Mouse (Mus musculus) brain, embryonic 14.5 days (tissue): ENCODE measurements around the gene Gucd1. TPM values are rescaled to one million over a fixed set of nuclear protein-coding genes. Genes with fewer than 3 reads are reported as not detected.

Experiments used
- DNase-seq: peaks from one replicate; pipeline ENCODE4 v3.0.0-alpha.2; 2011; ENCODE audit warnings: low read depth
- CTCF ChIP-seq: fragments of 200-500 bp; IDR thresholded peaks from 2 replicates; pipeline ENCODE4 v1.5.1; 2012; ENCODE audit warnings: inconsistent platforms, mild to moderate bottlenecking, moderate library complexity, borderline replicate concordance; ENCODE audit not compliant: insufficient read depth, insufficient read length; ENCODE audit errors: extremely low read depth
- POLR2A ChIP-seq: fragments of 200-500 bp; IDR thresholded peaks from 2 replicates; pipeline ENCODE4 v1.6.1; 2012; ENCODE audit warnings: mild to moderate bottlenecking, inconsistent platforms, borderline replicate concordance; ENCODE audit not compliant: poor library complexity, insufficient read depth, insufficient read length, severe bottlenecking; ENCODE audit errors: extremely low read depth
- polyA plus RNA-seq: library from polyadenylated mRNA; depleted of rRNA; stranded (reverse); fragments of >200 nt; gene quantifications from 2 replicates; pipeline ENCODE4 v1.2.3, GENCODE M21; 2012

Gene Gucd1
- polyA plus RNA-seq, 1 experiment, result 33.2 TPM

DNA sequence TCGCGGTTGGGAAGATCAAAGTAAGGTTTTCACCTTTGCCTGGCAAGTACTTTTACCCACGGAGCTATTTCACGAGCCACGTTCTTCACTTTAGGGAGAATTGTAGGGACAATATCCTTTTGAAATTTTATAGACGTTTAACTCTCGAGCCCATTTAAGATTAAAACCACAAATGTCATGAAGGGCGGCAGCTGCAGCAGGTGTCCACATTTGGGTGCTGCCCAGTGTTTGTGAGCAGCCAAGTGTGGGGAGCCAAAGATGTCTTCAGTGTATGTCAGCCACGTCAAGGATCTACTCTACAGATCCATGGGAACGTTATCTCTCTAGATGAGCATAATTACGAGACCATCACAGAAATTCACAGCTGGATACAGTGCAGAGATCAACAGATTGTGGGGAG lies 70.3 kb downstream of the Gucd1 start:
- TF ChIP-seq POLR2A, result no peak
- no peak for TF ChIP-seq CTCF
- no peak for DNase-seq

DNA sequence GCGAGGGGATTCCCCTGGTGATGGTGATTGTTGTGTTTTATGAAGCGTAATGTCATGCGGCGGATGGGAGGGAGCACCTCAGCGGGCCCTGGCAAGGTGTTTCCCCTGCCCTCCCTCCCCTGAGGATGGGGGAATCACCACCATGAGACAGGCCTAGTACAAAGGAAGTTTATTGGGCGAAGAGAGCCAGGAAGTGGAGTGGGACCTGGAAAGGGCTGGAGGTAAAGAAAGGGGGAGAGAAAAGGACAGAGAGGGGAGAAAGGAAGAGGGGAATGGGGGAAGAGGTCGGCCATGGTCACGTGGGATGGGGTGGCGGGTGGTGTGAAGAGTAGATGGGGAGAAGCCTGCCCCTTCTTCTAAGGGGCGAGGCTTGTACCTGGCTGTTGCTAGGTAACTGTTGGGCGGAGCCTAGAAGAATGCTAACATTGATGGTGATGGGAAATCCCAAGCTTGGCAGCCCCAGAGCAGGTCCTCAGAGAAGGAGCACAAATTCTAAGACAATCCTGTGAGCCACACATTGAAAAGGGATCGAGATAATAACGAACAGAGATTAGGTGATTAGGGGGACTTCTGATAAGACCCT lies 71.2 kb downstream of the Gucd1 start:
- DNase-seq, result no peak

DNA sequence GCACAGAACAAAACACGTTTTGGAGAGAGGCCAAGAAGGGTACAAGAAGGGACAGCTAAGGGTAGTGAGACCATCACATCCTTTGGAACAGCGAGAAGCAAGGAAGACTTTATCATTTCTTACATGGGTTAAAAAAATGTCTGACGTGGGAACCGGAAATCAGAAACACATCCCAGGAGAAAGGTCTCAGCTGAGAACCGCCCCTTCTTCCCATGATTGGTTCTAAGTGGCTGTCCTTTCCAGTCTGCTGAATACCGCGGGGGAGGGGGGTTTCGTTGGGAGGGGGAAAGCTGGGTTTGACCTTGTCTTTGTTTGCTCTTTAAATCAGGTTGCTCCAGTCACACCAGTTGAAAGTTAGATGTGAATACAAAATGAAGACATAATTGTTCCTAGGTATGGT lies 72.7 kb downstream of the Gucd1 start:
- TF ChIP-seq POLR2A, result no peak
- no peak for TF ChIP-seq CTCF
- DNase-seq, result no peak

More for the DNA sequence above, 71.2 kb downstream of the Gucd1 start:
- no peak for TF ChIP-seq POLR2A
- TF ChIP-seq CTCF, result no peak

DNA sequence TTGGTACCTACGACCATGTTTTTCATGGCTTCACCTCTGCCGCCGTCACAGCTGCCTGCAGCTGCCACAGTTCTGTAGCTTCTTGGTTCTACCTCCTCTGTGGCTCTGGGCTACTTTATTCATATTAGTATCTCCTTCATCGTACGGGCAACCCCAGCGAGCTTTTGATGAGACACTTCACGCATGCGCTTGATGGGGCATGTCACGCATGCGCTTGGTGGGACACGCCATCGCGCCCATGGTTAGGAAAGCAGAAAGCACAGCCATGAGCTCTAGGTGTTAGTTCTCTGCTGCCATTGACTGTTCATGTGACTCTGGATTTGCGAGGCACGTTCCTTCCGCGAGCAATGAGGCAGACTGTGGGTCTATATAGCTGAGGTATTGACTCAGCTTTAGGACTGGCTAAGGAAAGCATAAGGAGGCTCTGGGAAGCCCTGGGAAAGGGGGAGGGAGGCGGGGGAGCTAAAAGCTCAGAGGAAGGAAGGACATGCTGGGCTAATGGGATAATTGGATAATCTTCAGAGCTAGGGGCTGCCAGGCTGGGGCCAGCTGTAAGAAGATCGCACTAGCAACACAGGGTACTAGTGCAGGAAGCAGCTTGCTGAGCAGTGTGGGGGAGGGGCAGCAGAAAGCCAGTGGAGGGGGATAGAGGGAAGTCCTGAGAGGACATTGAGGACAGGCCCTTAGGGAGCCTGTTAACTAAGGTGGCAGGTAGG lies 73.5 kb downstream of the Gucd1 start:
- DNase-seq, result peak; percentile 75
- no peak for TF ChIP-seq POLR2A
- TF ChIP-seq CTCF, result no peak

DNA sequence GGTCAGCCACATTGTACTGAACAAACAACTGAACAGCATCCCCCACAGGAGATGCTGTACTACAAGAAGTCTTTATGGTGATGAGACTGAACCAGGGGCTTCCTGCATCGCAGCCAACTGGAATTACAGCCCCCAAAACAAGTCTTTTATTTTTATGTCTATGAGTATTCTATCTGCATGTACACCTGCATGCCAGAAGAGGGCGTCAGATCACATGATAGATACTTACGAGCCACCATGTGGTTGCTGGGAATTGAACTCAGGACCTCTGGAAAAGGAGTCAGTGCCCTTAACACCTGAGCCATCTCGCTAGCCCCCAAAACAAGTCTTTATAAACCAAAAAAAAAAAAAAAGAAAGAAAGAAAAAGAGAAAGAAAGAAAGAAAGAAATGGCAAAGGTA lies 74.8 kb downstream of the Gucd1 start:
- DNase-seq, result no peak
- no peak for TF ChIP-seq POLR2A
- no peak for TF ChIP-seq CTCF

DNA sequence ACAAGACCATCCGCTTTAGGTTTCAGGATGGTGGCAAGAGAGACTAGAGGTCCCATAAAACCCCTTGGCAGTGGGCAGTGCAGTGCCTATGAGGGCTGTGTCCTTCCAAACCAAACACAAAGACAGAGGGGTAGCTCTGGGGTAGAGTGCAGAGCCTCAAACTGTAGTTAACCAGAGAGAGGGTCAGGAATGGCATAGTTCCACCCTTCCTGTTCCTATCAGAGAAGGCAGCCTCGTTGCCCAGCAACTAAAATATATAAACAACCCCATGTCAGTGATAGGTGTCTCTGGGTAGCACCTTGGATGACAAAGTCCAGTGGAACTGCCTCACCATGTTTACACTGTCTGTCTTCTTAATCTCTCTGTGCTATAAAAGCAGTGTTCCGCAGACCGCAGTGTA lies 76.0 kb downstream of the Gucd1 start:
- DNase-seq, result no peak
- TF ChIP-seq CTCF, result no peak
- no peak for TF ChIP-seq POLR2A

DNA sequence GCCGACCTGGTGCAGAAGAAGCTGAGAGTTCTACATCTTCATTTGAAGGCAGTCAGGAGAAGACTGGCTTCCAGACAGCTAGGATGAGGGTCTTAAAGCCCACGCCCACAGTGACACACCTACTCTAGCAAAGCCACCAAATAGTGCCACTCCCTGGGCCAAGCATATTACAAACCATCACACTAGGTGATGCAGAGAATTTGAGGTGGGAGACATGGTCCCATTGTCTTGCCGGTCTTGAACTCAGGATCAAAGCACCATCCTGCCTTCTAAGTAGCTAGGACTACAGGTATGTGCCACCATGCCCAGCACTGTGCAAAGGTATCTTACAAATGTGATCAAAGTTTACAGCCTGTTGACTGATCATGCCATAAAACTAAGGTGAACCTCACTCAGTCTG lies 77.0 kb downstream of the Gucd1 start:
- TF ChIP-seq POLR2A (no peak), CTCF (no peak)
- DNase-seq, result no peak

DNA sequence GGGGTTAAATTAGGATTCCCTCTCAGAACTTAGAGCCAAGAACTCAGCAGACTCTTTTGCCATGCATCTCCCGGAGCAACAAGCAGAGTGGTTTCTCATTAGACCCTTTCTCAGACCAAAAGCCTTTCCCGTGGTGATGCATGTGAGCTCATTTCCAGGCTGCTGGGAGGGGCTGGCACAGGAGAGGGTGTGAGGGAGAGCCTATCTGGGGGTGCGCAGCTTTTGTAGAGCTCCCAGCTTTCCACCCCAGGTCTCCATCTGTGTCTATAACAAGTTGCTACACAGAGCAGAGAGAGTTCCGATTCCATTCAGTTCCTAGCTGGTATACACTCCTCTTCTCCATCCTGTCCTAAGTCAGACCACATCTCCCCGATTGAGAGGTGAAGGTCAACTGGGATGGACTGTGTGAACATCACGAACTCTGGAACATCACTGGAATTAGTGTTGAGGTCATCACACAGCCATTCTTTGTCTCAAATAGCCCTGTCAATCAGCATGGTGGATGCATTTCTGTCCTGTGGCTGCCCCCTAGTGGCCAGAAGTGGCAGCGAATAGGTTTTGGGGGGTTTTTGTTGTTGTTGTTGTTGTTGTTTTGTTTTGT lies 78.5 kb downstream of the Gucd1 start:
- DNase-seq, result peak; percentile 75
- TF ChIP-seq POLR2A (no peak), CTCF (peak; percentile 77; the same call in 1 of the 2 replicates)

DNA sequence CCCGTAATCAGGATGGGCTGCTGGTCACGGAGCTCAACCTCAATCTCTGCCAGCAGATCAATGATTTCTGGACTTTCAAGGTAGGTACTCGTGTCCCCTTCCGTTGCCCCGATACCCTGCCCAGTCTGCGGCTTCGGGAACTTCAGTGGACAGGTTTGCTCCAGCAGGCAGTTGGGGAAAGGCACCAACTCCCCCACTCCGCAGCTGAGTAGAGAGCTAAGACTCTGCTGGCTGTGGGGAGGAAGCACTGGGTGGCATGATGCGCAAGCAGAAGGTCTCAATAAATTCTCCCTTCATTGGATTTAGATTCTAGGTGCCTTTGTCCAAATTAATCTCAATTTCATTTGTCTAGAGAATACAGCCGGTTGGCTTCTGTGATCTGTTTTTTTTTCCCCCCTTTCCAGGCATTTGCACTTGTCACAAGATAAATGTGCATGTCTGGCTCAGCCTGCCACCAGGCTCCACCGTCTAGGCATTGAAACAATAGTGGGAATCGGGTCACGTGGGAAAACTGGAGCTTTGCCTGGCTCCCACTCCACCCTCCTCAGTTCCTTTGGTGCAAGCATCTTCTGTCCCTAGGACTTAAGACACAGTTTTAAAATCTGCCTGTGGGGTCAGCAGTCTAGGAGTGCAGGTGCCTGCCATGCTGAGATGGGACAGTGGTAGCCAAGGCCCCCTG lies 79.5 kb downstream of the Gucd1 start:
- peak; percentile 92 for DNase-seq
- TF ChIP-seq POLR2A, result no peak
- TF ChIP-seq CTCF, result no peak

DNA sequence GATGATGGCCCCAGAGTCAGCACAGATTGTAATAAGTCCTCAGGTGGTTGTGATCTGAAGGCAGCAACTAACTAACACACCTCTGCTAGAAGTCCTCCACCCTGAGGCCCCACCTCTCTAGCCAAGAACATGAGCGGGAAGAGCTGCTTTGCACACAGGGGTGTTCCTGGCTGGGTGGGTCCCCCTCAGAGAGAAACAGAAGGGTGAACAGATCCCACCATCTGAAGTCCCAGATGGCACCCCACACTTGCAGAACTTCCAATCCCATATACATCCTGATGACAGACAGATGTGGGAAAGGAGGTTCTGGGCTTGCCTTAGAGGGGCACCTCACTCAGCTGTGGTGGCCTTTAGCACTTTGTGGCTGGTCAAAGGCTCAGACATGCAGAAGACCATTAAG lies 80.5 kb downstream of the Gucd1 start:
- DNase-seq, result no peak
- TF ChIP-seq CTCF, result no peak
- no peak for TF ChIP-seq POLR2A

DNA sequence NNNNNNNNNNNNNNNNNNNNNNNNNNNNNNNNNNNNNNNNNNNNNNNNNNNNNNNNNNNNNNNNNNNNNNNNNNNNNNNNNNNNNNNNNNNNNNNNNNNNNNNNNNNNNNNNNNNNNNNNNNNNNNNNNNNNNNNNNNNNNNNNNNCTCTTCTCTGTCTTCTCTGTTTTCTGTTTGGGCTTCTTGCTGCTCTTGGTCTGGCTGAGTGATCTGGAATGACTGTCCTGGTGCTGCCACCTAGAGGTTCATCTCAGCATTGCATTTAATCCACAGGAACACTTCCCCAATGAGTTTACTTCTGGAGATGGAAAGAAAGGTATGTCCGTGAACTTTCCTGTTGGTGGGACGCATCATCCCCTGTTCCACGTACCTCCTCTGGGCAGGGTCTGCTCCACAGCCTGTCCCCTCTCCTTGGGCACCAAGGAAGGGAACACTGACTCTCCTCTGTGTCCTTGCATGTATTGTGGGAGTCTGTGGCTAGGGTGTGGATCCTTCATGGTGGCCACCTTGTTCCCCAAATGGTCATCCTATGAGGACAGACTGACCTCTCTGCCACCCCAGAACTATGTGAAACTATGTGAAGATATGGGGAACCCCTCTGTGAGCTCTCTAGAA lies 81.1 kb downstream of the Gucd1 start:
- peak; percentile 90 for DNase-seq
- no peak for TF ChIP-seq POLR2A
- TF ChIP-seq CTCF, result peak; percentile 86
